Mouse (Mus musculus) naive thymus-derived CD4-positive, alpha-beta T cell, adult 2 months (primary cell): ENCODE results near the gene Ctnnbip1.

Source experiments
- DNase-seq: peaks from one replicate; pipeline ENCODE4 v3.0.0-alpha.2; 2011; ENCODE audit warnings: low read depth

The Ctnnbip1 gene

DNA sequence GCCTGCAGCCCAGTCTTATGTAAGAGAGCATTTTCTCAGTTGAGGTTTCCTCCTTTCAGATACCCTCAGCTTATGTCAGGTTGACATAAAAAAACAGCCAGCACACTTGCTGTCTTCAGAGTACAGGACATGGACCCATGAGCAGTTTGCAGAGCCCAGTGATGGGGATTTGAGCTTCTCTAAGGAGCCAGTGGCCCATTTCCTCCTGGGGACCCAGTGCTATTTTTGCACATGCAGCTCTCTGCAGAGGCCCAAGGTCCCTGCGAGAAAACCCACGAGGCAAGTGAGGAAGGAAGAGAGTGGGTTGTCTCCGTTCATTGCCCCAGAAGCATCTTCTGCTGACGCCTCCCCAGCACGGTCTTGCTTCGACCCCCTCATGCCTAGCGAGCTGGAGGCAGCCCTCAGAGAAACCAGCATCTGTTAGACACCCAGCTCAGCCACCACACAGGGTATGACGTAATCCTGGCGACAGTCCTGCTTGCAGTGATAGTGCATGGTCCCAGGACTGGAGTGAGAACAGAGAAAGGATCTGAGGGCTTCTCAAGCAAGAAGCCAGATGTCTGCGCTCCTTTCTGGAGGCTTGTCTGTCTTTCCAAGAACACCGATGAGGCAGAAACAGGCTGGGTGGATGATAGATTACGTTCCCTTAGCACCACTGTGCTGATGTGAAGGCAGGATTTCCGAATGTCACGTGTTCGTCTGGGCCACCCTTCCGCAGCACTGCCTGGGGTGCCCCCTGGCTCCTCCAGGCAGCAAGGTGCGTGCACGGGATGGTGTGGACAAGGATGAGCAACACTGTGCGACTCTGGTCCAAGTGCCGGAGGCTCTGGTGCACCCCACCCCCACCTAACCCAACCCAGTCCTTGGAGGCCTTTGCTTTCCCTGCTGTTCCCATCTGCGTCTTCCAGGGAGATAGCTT lies 44.2 kb downstream of the Ctnnbip1 start:
- peak; percentile 44 for DNase-seq

DNA sequence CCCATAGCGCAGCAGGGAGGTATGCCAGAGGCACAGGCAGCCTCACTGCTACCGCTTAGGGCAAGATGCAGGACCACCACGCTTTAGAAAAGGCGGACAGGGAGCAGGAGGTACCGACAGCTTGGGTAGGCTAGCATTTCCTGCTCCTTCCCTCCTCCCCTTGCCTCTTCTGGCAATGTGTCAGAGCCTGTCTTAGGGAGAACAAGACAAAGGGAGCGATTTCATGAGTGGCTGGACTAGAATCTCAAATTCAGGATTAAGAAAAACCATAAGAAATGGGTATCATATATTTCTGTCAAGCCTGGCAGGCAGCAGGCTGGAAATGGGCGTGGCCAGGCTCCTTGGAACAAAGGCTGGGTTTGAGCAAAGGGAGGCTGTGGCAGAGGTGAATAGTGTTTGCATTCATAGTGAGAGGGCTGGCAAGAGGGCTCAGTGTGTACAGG lies 44.9 kb downstream of the Ctnnbip1 start:
- peak; percentile 15 for DNase-seq

- no peak for DNase-seq
Measured at GRCm38 (mm10) chr4:149563941-149564361, 45.9 kb downstream of the Ctnnbip1 start.

DNA sequence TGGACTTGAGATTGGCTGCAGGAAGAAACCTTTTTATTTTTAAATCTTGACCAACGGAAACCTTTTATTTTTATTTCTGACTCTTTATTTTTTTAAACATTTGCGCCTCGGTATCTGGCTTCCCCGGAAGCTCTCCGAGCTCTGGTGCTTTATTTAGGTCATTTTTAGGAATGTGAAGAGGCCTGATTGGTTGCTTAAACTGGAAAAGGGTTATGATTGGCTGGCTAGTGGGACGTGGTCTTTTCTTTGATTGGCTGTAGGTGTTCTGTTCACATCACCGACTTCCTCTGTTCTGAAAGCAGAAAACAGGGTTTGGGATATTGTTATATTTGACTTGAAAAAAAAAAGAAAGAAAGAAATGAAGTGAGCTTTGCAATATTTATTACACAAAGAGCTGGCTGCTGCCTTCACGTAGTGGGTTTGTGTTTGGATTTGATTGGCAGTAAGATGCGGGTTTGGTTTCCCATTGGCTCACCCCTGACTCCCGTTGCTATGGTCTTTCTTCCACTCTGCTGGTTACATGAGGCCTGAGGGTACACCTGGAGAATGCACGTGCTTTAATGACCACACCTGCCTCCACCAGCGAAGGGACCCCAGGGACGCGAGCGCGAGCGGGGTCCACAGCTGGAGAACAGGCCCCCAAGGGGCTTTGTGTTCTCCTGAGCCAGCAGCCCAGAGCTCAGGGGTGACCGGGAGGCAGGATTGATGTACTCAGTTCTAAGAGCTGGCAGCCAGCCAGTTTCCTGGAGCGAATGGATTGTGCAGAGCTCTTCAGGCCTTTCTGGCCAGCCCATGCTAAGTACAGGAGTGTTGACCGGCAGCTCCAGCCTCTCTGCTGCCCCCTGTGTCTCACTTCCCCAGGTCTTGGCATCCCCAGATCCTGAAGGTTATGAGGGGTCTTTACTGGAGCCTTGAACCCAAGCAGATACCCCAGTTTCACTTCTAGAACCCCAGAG lies 46.7 kb downstream of the Ctnnbip1 start:
- DNase-seq, result no peak

DNA sequence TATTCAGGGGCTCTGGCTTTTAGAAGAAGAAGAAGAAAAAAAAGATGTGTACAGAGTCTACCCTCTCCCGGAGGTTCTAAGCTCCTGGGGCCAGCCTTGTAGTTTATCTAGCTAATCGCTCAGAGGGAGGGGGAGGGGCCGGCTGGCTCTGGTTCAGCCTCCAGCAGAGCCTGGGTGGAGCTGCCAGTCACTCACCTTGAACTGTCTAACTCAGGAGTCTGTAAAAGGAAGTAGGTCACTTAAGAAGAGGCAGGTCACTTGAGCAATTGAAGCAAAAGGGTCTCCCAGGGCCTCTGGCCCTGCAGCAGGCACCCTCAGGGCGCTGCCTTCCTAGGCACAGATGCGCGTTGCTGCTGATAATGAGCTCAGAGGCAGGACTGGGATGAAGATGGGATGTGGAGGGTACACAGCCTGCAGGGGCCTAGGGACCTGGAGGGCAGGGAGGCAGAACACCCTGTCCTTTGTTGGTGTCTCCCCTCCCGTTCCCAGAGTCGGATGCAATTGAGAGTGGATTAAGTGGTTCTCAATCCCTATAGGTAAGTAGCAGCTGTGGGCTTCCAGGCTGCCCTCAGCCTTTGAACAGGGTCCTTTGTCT lies 49.5 kb downstream of the Ctnnbip1 start:
- no peak for DNase-seq

DNA sequence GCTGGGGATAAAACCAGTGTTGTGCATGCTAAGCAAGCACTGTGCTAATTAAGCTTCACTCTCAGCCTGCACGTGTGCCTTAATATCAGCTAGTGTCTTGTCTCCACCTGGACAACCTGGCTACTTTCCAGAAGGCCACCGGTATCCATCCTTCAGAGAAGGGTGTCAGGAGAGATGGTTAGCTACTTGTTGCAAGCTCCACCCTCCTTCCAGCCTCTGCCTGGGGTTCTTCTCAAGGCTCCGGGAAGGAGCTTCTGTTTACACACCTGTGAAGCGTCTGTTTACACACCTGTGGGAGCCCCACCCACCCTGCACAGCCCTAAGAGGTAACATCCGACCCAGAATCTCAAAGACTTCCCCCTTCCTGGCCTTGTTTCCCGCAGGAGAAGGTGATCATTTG lies 50.6 kb downstream of the Ctnnbip1 start:
- DNase-seq, result no peak

DNA sequence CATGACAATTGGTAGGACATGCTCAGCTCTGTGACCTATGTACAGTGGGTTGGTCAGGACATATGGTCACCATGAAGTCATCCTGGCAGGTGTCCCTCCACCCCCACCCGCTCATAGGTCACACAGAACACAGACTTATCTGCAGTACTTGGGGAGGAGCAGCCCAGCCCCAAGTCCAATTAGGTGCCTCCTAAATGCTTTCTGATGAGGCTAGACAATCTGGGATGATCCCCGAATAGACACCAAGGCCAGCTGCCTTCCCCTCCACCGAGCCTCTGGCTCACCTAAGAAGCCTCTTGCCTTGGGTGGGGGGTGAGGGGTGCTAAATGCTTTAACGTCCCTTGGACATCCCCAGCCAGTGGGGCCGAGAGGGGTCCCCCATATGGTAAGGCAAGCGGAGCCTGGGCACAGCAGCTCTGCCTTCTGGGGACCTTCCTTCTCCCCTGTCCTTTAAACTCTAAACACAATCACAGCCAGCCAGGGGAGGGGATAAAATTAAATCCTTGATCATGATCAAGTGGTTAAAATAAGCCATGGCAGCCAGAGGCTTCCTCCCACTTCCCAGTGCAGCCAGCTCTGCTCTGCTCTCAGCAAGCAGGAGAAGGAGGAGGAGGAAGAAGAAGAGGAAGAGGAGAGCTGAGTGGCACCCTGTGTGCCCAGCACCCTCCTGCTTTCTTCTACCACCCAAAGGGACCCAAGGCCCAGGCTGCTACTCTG lies 51.9 kb downstream of the Ctnnbip1 start:
- DNase-seq, result no peak

DNA sequence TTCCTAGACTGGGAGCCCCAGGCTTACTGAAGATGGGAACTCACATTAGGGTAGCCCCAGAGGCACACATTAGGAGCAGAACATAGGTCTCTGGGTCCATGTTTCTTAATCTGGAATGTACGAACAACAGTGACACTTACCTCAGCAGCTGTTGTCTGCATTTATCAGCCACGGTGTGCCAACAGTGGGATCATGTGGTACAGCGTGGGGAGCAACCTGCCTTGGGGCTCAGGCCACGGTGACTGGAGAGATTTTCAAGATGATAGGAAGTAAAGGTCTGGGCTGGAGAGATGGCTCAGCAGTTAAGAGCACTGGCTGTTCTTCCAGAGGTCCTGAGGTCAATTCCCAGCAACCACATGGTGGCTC lies 52.4 kb downstream of the Ctnnbip1 start:
- DNase-seq, result no peak

GRCm38 (mm10) chr4:149571209-149571608 lies 53.2 kb downstream of the Ctnnbip1 start:
- DNase-seq, result no peak

- no peak for DNase-seq
Measured at GRCm38 (mm10) chr4:149571651-149572149, 53.7 kb downstream of the Ctnnbip1 start.

DNA sequence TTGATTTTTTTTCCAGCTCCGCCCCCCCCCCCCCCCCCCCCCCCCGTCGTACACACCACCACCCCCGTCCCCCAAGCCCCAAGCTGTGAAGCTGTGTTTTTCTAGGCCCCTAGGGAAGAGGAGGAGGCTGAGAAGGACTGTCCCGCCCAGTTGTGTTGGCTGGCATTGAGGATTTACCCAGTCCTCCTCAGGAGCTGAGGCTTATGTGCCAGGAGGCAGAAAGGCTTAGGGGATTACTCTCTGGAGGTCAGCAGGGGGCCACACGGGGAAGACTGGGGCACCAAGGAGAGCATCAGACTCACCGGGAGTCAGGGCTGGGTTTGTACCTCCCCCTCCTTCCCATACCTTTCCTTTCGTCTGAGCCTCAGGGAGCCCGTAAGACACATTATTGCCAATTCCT lies 54.4 kb downstream of the Ctnnbip1 start:
- DNase-seq, result no peak

GRCm38 (mm10) chr4:149572851-149573250 lies 54.8 kb downstream of the Ctnnbip1 start:
- DNase-seq, result no peak

DNA sequence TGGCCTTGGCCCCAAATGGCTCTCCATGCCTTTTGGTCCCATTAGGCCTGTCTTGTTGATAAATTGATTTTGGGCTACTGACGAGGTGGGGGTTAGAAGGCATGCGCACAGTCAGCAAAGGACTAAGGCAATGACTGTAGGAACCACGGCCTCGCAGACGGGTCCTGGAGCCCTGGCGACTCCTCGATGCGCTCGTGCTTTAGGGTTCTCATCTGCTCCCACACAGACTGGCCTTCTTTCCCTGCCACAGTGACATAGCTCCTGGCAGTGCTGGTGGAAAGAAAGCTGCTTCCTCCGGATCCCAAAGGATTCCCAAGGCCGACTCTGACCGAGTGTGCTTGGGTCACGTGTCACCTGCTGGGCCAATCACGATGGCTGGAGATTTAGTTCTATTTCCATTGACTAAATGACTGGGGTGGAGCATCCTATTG lies 56.4 kb downstream of the Ctnnbip1 start:
- DNase-seq, result no peak

- DNase-seq, result no peak
Measured at GRCm38 (mm10) chr4:149576061-149576460, 58.0 kb downstream of the Ctnnbip1 start.

GRCm38 (mm10) chr4:149576993-149577548 lies 59.0 kb downstream of the Ctnnbip1 start:
- no peak for DNase-seq

DNA sequence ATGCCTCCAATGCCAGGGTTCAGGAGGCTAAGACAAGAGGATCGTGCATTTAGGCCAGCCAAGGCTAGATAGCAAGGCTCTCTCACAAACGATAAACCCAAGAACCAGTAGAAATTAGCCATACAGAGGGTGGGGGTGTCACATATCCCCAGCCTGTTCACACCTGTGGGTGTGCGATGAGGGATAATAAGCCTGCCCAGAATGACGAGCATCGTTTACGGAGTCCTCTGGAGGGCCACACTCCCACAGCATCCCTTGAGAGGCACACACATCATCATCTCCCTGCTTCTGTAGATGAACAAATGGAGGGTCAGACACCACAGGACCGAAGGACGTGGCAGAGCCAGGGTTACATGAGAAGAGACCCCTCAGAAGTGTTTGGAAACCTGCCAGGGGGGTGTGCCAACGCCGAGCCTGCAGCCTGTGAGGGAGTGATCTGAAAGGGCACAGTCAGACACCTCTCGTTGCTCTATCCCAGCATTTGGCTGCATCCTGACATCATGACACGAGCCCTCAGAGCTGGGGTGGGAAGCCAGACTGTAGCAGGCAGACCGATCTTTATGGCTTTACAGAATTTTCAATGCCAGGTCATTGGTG lies 60.1 kb downstream of the Ctnnbip1 start:
- DNase-seq, result no peak

GRCm38 (mm10) chr4:149578831-149579230 lies 60.8 kb downstream of the Ctnnbip1 start:
- DNase-seq, result no peak

DNA sequence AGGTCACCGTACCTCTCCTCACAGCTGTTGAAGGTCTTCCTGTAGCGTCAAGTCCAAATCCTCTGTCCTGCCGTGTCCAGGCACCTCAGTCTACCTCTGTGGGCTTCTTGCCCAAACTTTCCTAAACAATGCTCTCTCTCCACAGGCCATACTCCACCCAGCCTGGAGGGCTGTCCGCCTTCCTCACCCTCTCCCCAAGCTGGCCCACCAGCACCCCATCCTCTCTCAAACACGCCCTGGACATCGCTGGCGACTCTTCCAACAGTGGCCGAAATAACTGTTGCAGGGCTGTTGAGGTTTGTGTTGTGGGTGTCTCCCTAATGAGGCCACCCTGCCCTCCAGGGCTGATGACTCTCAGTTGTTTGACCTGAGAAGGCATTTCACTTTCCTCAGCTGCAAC lies 67.2 kb downstream of the Ctnnbip1 start:
- no peak for DNase-seq

GRCm38 (mm10) chr4:149586044-149586782 lies 68.2 kb downstream of the Ctnnbip1 start, which contains the start of gene Clstn1:
Clstn1 (plus strand) TSS chr4:149586468.
- DNase-seq, result peak; percentile 47
